Mouse (Mus musculus): ENCODE data around the gene Gm4559.
"Not testable (repeated sequence)": the region's sequence is repeated elsewhere in the genome, so short reads cannot be mapped to it uniquely, and the experiment has no call there.

Gm4559 gene

DNA sequence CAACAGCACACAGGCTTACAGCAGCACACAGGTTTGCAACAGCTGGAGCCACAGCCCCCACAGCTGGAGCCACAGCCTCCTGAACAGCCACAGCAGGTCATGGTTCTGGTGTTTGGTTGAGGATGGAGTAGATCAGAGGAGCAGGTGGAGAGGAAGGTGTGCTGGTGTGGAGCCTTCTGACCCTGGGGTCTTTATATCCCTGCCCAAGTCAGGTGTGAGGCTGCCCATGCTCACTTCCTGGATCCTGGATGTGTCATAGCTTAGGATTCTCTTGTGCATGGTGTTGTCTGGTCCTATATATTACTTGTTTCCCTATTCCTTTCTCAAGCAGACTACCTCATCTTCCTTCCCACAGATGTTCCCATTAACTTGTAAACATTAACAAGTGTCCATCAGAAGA lies at the start of gene Gm4559:
Gene Gm4559 (minus strand): TSS at position 101 of the 400 bp plus-strand sequence.
- DNase-seq: not testable (repeated sequence)

DNA sequence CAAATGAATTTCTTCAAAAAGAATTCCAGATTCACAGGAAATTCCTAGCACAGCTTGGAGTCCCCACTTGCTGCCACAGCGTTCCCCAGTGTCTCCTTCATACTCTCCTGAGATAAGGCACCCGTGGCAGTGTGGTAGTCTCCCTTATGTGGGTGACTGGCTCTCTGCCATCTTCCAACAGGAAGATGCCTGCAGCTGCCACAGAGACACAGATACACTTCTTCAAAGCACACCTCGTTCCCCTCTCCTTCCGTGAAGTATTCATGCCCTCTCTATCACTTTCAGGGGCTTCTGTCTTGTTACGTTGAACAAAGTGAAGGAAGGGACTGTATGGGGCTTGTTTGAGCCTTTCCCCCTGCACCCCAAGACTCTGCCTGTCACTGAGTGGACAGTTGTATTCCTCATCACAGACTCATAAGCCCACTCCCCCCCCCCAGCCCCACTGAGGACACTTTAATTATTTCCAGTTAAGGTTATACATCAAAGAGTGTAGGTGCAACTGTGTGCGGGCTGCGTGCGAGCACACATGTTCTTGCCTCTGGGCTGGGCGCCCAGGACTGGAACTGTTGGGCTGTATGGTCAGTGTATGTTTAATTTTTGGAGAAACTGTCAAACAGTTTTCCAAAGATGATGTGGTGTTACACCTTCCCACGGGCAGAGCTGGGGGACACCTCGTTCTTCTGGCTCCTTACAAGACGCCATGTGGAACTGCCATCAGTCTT lies 49.4 kb upstream of the Gm4559 start:
- no peak for DNase-seq

DNA sequence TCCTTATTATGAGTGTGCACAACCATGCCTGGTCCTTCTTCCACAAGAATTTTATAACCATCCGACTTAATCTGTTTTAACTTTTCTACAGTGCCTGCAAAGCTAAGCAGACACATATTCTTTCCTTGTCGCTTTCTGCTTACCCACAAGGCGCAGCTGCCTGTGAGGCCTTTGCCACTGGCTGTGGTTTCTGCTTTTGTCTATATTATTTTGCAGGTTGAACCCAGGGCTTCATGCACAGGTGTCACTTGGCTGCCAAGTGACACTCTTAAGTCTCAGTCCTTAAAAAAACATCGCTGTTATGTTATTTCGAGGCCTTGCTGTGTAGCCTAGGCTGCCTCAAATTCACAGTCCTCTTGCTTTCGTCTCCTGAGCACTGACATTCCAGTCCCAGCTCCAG lies 48.5 kb upstream of the Gm4559 start:
- DNase-seq: no peak

DNA sequence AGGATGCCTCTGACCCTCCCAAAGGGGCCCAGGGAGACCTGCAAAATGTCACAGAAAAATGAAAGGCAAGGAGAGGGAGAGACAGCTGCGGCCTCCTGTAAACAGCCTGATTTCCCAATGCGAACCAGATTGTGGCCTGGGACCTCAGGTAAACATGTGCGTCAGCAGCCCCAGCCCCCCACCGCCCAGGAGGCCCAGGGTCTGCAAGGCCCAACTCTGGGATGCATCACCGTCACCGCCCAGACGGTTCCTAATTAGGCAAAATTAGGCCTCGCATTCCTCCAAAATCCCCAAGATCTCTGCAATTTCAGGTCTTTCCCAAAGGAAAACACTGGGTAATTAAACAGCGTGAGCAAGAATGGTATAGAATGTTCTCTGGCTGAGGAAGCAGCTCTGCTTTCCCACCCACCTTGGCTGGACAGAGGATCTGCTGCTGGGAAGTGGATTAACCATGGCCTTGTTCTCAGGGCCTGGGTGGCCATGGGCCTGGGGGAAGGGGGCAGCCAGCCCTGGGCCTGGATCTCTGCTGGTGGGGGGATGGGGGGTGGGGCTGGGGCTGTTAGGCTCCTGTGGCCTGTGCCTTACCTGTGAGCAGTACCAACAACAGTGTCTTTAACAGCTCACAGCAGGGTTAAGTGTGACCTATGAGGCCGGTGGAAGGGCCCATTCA lies 47.6 kb upstream of the Gm4559 start:
- not testable (repeated sequence) for DNase-seq

DNA sequence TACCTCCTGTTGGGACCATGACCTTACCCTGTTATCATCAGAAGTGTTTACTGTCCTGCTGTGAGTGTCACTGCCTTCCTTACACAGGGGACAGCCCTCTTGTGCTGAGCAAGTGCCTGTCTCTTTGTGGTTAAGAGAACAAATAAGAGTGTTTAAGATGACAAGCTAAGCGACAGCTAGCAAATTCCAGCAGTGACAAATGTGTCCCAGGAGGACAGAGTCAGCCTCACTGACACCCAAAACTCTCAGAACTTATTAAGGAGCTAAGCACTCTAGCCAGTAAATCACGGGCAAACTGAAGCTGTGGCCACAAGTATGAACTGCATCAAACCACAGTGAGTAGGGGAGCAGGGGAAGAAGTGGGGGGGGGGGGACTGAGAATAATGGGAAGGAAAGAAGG lies 46.7 kb upstream of the Gm4559 start:
- DNase-seq: no peak

DNA sequence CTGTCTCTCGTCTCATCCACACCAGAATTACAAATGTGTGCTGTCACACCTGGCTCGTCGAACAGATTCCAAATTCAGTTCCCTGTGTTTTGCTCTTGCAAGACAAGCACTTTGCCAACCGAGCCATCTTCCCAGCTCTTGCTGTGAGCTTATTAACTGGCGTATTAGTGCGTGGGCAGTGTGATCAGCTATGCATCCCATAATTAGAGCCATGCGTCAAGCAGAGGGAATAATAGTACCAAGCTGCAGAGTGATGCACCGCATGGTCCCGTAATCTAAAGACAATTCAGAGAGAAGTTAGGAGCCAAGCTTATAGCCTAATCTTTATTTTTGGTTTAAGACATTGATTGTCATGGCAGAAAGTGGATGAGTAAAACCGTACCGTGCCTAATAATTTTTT lies 45.0 kb upstream of the Gm4559 start:
- DNase-seq: no peak

DNA sequence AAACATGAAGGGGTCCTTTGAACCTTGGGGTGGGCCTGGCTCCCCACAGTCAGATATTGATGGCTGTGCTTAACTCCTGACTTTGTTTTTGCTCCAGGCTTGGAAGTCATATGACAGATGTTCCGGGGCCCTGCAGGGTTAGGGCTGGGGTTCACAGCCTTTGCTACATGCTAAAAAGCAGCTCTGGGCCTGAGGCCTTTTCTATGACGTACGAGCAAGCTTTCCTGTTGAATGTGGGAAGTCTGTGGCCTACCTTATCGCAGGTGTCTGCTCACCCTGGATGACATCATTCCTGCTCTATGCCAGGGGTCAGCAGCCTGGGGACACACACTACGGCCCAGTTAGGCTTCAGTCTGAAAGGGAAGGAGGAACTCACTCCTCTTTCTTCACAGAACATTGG lies 43.1 kb upstream of the Gm4559 start:
- no peak for DNase-seq

DNA sequence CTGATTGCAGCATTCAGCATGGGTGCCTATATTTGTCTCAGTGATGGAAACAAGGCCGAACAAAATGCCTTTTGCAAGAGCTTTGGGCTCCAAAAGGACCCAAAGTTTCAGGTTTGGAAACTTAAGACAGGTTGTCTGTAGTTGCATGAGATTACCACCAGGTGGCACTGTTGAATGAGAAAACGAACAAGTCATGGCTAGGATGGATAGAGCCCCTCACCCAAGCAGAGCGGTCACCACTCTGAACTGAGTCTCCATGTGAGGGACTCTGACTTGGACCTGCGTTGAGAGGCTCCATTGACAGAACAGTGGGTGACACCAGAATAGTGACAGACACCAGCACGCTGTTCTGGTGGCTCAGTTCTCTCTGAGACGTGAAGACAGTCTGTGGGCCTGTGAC lies 42.4 kb upstream of the Gm4559 start:
- peak; percentile 23 for DNase-seq

DNA sequence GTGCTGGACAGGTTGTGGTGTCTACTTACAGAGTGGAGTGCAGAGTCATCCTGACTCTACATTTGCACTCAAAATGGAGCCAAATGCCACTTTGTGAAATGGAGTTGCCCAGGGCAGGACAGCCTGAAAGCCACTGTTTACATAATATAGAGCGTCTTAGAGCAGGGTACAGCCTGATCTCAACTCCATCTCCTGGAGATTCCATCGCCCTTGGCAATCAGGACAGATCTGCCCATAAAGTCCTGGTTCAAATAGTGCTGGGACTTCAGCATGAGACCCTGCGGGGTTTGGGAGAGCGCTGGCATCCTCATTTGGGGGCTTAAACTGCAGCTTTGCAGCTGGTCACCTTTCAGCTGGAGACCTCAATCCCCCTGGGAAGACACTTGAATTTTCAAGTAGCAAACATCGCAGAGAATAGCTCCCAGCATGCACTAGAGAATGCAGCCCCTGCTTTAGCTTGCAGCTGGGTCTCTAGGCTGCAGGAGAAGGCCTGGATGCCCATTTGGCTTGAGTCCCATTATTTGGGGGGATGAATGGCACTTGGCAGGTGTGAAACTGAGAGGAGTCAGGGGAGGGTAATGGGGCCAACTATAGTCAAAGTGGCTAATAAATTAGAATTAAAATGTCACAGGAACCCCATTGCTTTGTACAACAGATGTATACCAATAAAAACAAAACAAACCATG lies 40.6 kb upstream of the Gm4559 start:
- no peak for DNase-seq

DNA sequence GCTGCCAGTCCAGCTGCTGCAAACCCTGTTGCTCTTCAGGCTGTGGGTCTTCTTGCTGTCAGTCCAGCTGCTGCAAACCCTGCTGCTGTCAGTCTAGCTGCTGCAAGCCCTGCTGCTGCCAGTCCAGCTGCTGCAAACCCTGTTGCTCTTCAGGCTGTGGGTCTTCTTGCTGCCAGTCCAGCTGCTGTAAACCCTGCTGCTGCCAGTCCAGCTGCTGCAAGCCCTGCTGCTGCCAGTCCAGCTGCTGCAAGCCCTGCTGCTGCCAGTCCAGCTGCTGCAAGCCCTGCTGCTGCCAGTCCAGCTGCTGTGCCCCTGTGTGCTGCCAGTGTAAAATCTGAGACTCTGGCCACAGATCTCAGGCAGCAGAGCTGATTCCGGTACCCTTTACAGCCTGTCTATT lies 29.8 kb upstream of the Gm4559 start:
- not testable (repeated sequence) for DNase-seq

DNA sequence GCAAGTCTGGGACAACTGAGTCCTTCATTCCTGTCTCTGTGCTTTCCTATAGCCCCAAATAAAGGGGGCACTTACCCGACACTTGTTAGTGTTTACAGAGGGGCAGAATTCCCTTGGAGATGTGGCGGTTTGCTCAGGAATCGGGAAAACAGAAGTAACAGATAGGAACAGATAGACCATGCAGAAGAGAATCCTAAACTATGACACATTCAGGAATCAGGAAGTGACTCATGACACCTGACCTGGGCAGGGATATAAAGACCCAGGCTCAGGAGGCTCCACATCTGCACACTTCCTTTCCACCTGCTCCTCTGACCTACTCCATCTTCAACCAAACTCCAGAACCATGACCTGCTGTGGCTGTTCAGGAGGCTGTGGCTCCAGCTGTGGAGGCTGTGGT lies 29.1 kb upstream of the Gm4559 start, which contains the start of gene Krtap5-4:
Gene Krtap5-4 (plus strand): TSS at position 301 of the 400 bp plus-strand sequence.
- DNase-seq: no peak

DNA sequence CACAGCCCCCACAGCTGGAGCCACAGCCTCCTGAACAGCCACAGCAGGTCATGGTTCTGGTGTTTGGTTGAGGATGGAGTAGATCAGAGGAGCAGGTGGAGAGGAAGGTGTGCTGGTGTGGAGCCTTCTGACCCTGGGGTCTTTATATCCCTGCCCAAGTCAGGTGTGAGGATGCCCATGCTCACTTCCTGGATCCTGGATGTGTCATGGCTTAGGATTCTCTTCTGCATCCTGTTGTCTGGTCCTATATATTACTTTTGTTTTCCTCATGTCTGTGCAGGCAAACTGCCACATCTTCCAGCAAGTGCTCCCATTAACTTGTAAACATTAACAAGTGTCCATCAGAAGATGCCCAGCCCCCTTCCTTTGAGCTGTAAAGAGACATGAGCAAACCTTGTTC lies 22.9 kb upstream of the Gm4559 start, which contains the start of gene Krtap5-1:
Gene Krtap5-1 (minus strand): TSS at position 101 of the 400 bp plus-strand sequence.
- DNase-seq: not testable (repeated sequence)

DNA sequence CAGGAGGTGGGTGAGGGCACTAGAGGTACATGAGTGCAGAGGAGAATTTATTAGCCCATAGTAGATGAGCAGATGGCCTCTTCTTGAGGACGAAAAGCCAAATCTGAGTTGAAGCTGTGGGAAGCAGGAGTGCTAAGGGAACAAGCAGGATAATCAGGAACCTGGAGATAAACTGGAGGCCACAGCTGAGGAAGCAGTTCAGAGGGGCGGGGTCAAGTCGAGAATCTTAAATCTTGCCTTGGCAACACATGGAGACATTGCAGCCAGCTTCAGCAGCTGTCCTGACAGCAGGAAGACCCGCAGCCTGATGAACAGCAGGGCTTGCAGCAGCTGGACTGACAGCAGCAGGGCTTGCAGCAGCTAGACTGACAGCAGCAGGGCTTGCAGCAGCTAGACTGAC lies 21.9 kb upstream of the Gm4559 start:
- DNase-seq: not testable (repeated sequence)

DNA sequence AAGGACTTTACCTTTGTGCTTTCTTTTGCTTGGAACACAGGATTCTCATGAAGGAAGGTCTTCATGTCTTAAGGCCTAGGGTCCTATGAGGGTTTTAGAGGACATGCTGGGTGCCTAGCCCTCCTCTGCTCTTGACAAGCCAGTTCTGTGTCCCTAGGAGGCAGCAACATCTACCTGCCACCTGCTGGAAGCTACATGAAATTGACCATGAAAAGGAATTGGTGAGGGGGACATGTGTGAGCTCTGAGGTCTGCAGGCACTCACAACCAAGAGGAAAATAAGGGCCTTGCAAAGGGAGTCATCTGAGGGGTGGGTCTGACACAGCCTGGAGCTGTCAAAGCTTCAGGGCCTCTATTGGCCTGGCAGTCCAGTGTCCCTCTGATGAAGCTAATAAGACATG lies 21.3 kb upstream of the Gm4559 start:
- DNase-seq: no peak

DNA sequence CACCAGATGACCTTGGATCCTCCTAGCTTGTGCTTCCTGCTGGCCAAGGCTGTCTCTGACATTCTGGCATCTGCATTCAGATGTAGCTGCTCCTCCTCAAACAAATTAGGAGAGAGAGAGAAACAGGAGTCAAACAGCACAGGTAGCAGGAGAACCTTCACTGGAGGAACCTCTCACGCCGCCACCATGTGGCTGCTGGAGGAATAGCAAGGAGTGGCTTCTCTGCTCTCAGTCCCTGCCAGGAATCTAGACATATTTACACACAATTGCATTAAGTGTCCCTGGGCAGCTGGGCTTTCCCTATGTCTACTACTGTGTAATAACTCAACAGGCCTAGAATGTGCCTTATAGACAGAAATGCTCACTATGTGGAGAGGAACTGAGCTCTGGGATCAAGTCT lies 19.7 kb upstream of the Gm4559 start:
- peak; percentile 31 for DNase-seq

DNA sequence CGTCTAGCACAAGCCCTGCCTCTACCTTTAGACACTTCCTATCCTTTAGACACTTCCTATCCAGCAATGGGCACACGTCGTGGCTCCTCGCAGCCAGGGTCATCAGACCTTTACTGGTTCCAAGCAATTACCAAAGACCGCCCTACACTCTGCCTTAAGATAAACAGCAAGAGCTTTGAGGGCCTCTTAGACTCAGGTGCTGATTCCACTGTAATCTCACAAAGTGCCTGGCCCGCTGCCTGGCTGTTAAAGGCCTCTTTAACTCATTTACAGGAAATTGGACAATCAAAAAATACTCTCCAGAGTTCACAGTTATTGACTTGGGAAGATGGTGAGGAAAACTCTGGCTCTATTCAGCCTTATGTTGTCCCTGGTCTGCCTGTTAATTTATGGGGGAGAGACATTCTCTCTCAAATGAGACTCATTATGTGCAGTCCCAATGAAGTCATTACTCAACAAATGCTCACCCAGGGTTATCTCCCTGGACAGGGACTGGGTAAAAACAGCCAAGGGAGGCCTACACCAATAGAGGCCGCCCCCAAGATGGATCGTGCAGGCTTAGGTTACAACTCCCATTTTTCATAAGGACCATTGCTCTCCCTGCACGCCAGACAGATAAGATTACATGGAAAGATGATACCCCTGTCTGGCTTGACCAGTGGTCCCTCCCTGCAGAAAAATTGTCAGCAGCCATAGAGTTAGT lies 11.9 kb upstream of the Gm4559 start:
- DNase-seq: not testable (repeated sequence)

DNA sequence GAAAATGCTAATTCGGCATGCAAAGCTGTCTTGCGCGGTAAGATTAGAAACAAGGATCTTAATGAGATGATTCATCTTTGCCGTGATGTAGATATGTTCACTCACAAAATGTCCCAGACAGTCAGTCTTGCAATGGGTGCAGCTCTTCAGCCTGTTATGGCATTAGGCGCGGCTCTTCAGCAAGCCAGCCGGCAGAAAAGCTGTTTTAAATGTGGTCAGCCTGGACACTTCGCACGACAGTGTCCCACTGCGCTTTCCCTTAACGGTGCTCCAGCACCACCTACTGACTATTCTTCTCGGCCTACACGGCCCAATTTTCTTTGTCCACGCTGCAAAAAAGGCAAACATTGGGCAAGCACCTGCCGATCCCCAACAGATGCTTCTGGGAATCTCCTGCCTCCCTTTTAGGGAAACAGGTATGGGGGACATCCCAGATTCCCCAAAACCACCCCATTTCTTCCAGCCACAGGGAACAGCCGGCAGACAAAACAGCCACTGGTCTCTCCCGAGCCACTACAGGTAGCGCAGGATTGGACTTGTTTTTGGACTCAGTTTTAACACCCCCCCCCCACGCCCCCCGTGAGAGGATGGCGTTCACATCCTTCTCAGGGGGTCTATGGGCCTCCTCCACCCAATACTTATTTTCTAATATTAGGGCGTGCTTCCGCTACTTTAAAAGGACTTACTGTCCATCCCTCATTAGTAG lies 11.1 kb upstream of the Gm4559 start:
- peak; percentile 16 for DNase-seq

DNA sequence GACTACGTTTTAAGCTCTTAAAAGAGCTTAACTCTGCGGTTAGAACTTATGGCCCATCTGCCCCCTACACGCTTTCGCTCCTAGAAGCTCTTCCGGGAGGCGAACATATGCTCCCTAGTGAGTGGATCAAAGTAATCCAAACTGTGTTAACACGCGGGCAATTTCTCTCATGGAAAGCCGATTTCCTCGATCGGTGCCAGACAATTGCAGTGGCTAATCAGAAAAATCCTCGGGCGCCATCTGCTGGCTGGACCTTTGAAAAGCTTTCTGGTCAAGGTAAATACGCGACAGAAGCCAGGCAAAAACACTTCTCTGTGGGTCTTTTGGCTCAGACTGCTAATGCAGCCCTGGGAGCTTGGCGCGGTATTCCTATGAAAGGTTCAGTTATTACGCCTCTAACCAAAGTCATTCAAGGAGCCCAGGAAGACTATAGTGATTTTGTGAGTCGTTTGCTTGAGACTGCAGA lies 10.5 kb upstream of the Gm4559 start:
- DNase-seq: peak; percentile 94

DNA sequence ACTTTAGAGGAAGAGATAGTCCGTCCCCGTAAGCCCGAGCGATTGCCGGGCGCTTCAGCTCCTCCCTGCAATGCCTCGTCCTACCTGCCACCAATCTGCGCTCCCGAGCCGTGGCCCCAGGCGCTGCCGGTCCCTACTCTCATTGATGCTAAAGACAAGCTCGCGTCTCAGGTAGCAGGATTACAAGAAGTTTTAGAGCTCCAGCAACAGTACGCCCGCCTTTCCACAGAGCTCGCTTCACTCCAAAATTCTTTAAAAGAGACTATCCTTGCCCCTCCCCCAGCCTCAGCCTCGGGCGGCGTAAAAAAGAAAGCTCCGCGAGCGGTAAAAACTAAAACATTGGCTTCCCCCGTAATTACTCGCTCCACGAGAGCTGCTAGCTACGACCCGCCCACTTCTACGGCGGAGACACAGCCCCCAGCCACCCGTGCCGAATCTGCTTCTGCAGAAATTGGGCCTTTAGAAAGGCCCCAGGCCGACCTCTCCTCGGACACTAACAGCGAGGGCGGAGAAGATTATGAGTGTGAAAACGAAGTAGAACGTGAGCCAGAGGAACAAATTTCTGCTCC lies 9.9 kb upstream of the Gm4559 start:
- DNase-seq: peak; percentile 30

DNA sequence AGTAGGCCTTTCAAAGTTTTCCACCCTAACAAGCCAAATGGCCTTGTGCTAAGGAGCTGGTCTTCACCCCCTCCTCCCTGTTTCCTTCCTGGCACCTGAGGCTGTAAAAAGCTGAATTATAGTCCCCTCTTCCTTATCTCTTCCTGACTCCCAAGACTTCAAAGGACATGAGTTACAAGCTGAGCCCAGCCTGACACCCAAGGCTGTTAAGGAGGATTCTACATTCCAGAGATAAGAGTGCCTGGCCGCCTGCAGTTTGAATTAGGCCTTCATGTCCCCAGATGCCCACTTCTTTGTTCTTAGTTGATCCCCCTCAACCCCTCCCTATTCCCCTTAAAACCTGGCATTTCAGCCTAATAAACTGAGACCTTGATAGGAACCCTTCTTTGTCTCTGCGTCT lies 8.7 kb upstream of the Gm4559 start:
- not testable (repeated sequence) for DNase-seq

DNA sequence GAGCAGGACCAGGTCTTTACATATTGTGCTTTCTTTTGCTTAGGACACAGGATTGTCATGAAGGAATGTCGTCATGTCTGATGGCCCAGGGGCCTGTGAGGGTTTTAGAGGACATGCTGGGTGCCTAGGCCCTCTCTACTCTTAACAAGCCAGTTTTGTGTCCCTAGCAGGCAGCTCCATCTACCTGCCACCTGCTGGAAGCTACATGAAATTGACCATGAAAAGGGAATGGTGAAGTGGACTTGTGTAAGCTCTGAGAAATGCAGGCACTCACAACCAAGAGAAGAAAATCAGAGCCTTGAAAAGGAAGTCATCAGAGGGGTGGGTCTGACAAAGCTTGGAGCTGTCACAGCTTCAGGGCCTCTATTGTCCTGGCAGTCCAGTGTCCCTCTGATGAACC lies 5.1 kb upstream of the Gm4559 start:
- not testable (repeated sequence) for DNase-seq

DNA sequence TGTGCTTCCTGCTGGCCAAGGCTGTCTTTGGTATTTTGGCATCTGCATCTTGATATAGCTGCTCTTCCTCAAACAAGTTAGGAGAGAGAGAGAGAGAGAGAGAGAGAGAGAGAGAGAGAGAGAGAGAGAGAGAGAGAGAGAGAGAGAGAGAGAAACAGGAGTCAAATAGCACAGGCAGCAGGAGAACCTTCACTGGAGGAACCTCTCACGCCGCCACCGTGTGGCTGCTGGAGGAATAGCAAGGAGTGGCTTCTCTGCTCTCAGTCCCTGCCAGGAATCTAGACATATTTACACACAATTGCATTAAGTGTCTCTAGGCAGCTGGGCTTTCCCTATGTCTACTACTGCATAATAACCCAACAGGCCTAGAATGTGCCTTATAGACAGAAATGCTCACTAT lies 4.0 kb upstream of the Gm4559 start:
- DNase-seq: peak; percentile 80
